Mouse (Mus musculus) embryonic facial prominence, embryonic 14.5 days (tissue): Measurements from ENCODE around the gene Prss30. TPM values are rescaled to one million over a fixed set of nuclear protein-coding genes. Genes with fewer than 3 reads are reported as not detected.

Source experiments
- ATAC-seq: fragments of 200-750 bp; cut with Nextera tagmentation; 2 replicates; pipeline ENCODE4 v1.8.0; 2017; ENCODE audit warnings: low read depth, moderate number of reproducible peaks, moderate TSS enrichment
- DNase-seq: peaks from one replicate; pipeline ENCODE4 v3.0.0-alpha.2; 2015; ENCODE audit warnings: low spot score
- H3K27ac ChIP-seq: fragments of 300-500 bp; sonication (generic); replicated peaks from 2 replicates; pipeline ENCODE4 v1.5.1; 2014; ENCODE audit warnings: low read depth, mild to moderate bottlenecking, low read length, moderate library complexity
- H3K27me3 ChIP-seq: fragments of 300-500 bp; sonication (generic); replicated peaks from 2 replicates; pipeline ENCODE4 v1.6.1; 2014; ENCODE audit warnings: low read length; ENCODE audit not compliant: control insufficient read depth, insufficient read depth
- H3K36me3 ChIP-seq: fragments of 300-500 bp; sonication (generic); 2 replicates; pipeline ENCODE4 v1.6.1; 2014; ENCODE audit warnings: low read length, mixed read lengths; ENCODE audit not compliant: control insufficient read depth, insufficient read depth
- H3K4me1 ChIP-seq: fragments of 300-500 bp; sonication (generic); 2 replicates; pipeline ENCODE4 v1.6.1; 2014; ENCODE audit warnings: antibody characterized with exemption, low read length; ENCODE audit not compliant: control insufficient read depth, insufficient read depth
- H3K4me2 ChIP-seq: fragments of 300-500 bp; sonication (generic); 2 replicates; pipeline ENCODE4 v1.6.1; 2014; ENCODE audit warnings: low read depth, mild to moderate bottlenecking, low read length, moderate library complexity, mixed read lengths
- H3K4me3 ChIP-seq: fragments of 300-500 bp; sonication (generic); 2 replicates; pipeline ENCODE4 v1.5.1; 2014; ENCODE audit warnings: low read depth, mild to moderate bottlenecking, low read length
- H3K9ac ChIP-seq: fragments of 300-500 bp; sonication (generic); 2 replicates; pipeline ENCODE4 v1.6.1; 2014; ENCODE audit warnings: low read depth, mild to moderate bottlenecking, low read length, moderate library complexity, mixed read lengths
- H3K9me3 ChIP-seq: fragments of 300-500 bp; sonication (generic); 2 replicates; pipeline ENCODE4 v1.6.1; 2016; ENCODE audit warnings: low read length; ENCODE audit not compliant: control insufficient read depth
- WGBS: fragments of 180-500 bp; shearing (Covaris S2); extraction: QIAGEN DNeasy Blood & Tissue Kit; methylation state at CpG from one replicate; pipeline ENCODE4 v1.1.7; 2014; 5-methylcytosine and 5-hydroxymethylcytosine counted together
- polyA plus RNA-seq: library from polyadenylated mRNA; unstranded; fragments of >200 nt; fragmentation: Nextera tagmentation; extraction: Ambion mirVana; gene quantifications from 2 replicates; pipeline ENCODE4 v1.2.1, GENCODE M21; 2014

The Prss30 gene
- polyA plus RNA-seq, 1 experiment from 2014 or later, result not detected

DNA sequence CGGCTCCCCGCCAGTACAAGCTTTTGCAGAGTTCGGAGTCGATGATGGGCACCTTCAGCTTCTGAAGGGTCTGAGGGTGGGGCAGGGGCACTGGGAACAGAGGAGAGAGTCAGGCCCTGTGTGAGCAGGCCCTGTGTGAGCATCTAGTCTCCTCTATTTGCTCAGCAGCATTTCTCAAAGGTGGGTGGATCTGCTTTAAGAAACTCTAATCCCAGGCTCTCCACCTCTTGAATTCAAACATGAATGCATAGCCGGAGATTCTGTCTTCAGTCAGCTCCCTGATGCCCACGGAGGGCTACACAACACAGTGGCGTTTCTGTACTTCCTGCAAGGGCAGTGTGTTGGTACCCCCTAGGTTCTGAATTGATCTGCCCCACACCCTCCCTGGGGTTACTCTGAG is 14.3 kb upstream of the Prss30 start:
- no peaks in the 10 kb centered on the region for H3K4me1 ChIP-seq
- H3K36me3 ChIP-seq, result no peaks in the 10 kb centered on the region
- ATAC-seq, result no peak
- H3K9ac ChIP-seq, result no peak overlapping the region
- no peak overlapping the region for H3K27ac ChIP-seq
- 72% methylated on average over 7 of the region's 7 CpGs for WGBS
- H3K27me3 ChIP-seq, result no peaks in the 10 kb centered on the region
- H3K9me3 ChIP-seq, result no peaks in the 10 kb centered on the region
- H3K4me3 ChIP-seq, result no peak overlapping the region
- no peak overlapping the region for H3K4me2 ChIP-seq
- no peak for DNase-seq

DNA sequence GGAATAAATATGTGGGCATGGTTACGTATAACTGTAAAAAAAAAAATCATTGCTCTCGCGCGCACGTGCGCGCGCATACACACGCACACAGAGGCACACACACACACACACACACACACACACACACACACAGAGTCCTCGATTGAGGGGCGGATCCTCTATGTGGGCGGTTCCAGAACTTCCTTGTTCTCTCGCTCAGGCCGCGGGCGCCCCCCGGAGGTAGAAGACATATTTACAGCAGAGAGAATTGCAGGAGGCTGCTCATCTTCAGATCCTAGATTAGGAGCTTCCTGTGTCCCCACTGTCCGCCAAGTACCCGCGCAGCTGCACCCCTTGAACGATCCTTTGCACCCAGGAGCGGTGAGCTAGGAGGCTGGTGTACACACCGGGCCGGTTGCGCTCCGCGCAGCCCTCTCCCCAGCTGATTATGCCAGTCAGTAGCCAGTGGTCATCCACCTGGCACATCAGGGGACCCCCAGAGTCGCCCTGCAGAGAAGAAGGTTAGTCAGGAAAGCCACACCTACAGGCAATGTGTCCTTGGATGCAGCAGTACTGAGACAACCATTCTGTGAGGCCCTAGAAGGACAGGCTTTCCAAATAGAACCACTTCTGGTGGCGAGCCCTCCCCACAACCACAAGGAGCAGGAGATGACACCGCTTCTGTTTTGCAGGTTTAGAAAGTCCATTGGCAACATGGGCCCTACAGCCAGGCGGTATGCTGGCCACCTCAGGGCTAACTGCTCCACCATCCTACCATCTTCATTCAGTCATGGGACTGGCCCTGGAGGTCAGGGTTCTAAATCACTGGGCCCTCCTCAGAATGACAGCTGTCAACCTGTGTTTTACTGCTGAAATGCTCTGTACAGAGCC is 13.4 kb upstream of the Prss30 start:
- peak; percentile 94 for DNase-seq
- no peaks in the 10 kb centered on the region for H3K27me3 ChIP-seq
- H3K4me2 ChIP-seq, result peak overlapping the region; percentile 59
- H3K27ac ChIP-seq, result no peak overlapping the region
- 12% methylated on average over 23 of the region's 31 CpGs for WGBS
- H3K4me3 ChIP-seq, result peak overlapping the region; percentile 31
- peak; percentile 68 for ATAC-seq
- no peaks in the 10 kb centered on the region for H3K4me1 ChIP-seq
- no peaks in the 10 kb centered on the region for H3K36me3 ChIP-seq
- no peaks in the 10 kb centered on the region for H3K9me3 ChIP-seq
- peak overlapping the region; percentile 47 for H3K9ac ChIP-seq

DNA sequence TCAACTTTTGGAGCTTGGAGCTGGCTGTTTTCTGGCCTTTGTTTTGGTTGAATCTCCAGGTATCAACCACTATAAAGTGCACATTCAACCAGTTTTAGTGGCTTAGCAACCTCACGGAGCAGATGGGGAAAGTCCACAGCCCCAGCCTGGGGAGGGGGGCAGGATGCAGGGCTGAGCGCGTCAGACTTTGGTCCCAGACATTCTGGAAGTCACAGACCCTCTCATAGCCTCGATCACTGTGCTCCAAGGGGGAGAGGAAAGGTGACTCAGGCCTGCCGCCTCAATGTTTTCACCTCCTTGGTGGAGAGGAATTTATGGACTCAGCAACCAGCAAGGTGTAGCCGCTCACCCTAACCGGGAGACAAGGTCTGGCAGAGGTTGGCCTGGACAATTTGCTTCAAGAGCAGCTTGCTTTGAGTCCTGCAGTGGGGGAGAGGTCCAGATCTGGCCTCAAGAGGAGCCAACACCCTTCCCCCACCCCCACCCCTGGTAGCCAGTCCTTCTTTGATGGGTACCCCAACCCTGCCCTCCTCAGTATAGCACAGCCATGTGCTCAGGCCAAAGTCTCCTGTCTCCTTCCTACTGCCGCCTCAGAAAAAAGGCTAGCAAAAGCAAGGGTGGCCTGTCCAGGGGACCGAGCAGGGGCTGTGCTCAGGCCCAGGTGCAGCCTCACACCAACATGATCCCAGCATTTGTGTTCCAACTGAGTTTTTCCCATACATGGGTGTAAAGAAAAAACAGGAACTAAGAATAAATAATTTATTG is 12.6 kb upstream of the Prss30 start:
- H3K27me3 ChIP-seq, result no peaks in the 10 kb centered on the region
- DNase-seq, result no peak
- peak overlapping the region; percentile 59 for H3K4me2 ChIP-seq
- no peaks in the 10 kb centered on the region for H3K36me3 ChIP-seq
- peak overlapping the region; percentile 31 for H3K4me3 ChIP-seq
- ATAC-seq, result peak; percentile 12; the same call in 1 of the 2 replicates
- H3K4me1 ChIP-seq, result no peaks in the 10 kb centered on the region
- no peak overlapping the region; the same call in 1 of the 2 replicates for H3K9ac ChIP-seq
- whole genome bisulfite sequencing, result 72% methylated on average over 9 of the region's 9 CpGs
- no peaks in the 10 kb centered on the region for H3K9me3 ChIP-seq
- H3K27ac ChIP-seq, result no peak overlapping the region

DNA sequence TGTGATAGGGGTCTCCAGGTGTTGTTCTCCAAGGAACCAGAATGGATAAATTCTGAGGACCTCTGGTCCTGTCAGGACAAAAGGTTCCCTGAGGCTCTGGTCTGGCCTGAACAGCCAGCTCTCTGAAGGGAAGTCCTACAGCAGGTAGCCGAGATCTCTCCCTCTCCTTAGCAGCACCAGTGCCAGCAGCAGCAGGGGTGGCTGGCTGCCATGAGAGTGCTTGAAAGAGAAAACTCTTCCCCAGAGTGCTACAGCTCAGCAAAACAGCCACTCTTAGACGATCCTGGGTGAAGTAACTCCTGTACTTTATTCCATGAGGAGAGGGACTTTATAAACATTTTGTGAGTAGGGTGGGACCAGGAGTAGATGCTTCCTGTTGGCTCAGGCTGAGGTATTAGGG is 9.4 kb upstream of the Prss30 start:
- no peak overlapping the region for H3K4me3 ChIP-seq
- no peak overlapping the region for H3K27ac ChIP-seq
- DNase-seq, result no peak
- no peak for ATAC-seq
- no peaks in the 10 kb centered on the region for H3K27me3 ChIP-seq
- no peak overlapping the region for H3K9ac ChIP-seq
- 41% methylated on average over 2 of the region's 2 CpGs for WGBS
- no peaks in the 10 kb centered on the region for H3K36me3 ChIP-seq
- no peaks in the 10 kb centered on the region for H3K9me3 ChIP-seq
- no peaks in the 10 kb centered on the region for H3K4me1 ChIP-seq
- H3K4me2 ChIP-seq, result no peak overlapping the region

DNA sequence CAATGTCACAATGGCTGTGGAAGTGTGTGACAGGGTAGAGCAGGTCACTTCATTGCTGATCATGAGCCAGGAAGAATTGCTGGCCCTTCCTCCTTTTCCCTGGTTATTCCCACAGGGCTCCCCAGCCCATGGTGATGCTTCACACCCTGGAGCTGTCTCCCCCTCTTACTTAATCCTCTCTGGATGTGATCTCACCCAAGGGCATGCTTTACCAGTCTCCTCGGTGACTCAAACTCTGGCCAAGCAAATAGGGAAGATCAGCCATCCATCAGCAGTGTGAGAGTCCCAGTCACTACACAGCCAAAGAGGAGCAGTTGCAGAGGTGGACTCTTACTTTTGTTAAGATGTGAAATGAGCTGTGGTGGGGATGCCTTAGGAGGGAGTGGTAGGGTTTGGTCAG is 4.6 kb upstream of the Prss30 start:
- DNase-seq (no peak), ATAC-seq (no peak)
- Histone ChIP-seq H3K4me3 (no peak overlapping the region), H3K27ac (no peak overlapping the region), H3K9ac (no peak overlapping the region), H3K4me1 (no peaks in the 10 kb centered on the region), H3K27me3 (no peaks in the 10 kb centered on the region), H3K36me3 (no peaks in the 10 kb centered on the region), H3K9me3 (no peaks in the 10 kb centered on the region), H3K4me2 (no peak overlapping the region)
- WGBS, result 78% methylated on average over 1 of the region's 1 CpGs

DNA sequence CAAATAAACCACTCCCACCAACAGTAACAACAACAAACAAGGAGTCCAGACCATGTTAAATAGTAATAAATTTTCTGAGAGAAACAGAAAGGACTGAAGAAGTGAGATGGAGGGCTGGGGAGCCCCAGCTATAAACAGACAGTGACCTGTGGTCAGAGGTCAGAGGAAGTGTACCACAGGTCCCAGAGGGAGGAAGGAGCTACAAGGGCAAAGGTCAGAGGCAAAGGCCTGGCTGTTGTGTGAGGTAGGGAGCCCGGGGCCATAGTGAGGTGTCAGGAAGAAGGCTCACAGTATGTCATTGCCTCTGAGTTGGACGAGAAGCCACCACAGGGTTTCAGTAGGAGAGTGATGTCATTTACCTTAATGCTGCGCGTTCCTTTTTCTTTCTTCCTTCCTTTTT is 2.5 kb upstream of the Prss30 start:
- no peak for DNase-seq
- 47% methylated on average over 4 of the region's 4 CpGs for WGBS
- H3K4me3 ChIP-seq, result no peak overlapping the region

DNA sequence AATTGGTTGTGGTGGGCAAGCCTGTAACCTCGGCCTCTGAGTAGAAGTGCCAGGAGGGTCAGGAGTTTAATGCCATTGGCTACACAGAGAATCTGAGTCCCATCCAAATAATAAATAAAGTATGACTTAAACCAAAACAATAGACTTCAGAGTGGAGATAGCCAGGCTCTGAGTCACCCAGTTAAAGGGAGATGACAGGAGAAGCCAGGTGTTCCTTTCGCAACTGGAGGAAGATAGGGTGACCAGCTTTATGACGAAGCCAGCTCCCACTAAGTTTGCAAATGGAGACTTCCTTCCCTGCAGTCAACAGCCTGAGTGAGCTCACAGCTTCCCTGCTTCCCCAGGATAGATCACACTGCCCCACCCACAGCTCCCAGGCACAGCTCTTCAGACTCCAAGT is 895 bp downstream of the Prss30 start:
- H3K4me1 ChIP-seq, result no peaks in the 10 kb centered on the region
- WGBS, result 59% methylated on average over 3 of the region's 3 CpGs
- H3K27ac ChIP-seq, result no peak overlapping the region
- H3K36me3 ChIP-seq, result no peaks in the 10 kb centered on the region
- no peak overlapping the region for H3K4me3 ChIP-seq
- H3K9ac ChIP-seq, result no peak overlapping the region
- H3K9me3 ChIP-seq, result no peaks in the 10 kb centered on the region
- no peak overlapping the region for H3K4me2 ChIP-seq
- no peak for DNase-seq
- no peaks in the 10 kb centered on the region for H3K27me3 ChIP-seq
- ATAC-seq, result no peak

More for the DNA sequence above, 2.5 kb upstream of the Prss30 start:
- ATAC-seq, result no peak
- Histone ChIP-seq H3K4me1 (no peaks in the 10 kb centered on the region), H3K9me3 (no peaks in the 10 kb centered on the region), H3K36me3 (no peaks in the 10 kb centered on the region), H3K27me3 (no peaks in the 10 kb centered on the region), H3K4me2 (no peak overlapping the region), H3K9ac (no peak overlapping the region), H3K27ac (no peak overlapping the region)

DNA sequence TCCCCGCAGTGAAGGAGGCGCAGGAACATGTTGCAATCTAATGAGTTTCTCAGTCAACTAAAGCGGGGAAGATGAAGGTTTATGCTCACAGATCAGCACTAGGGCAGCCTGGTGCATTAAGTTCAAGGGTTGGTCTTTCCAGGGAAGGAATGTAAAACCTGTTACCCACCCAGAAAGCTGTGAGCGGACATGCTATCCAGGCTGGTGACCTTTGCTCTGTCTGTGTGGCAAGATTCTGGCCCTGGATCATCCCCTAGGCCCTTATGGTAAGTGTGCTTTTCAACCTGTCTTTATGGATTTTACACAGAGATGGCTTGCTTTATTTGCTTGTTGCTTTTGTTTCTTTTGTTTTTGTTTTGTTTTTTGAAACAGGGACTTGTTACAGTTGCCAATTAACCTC is 3.7 kb downstream of the Prss30 start:
- Histone ChIP-seq H3K4me3 (no peak overlapping the region), H3K9ac (no peak overlapping the region), H3K4me2 (no peak overlapping the region), H3K36me3 (no peaks in the 10 kb centered on the region), H3K4me1 (no peaks in the 10 kb centered on the region), H3K27me3 (no peaks in the 10 kb centered on the region), H3K27ac (no peak overlapping the region), H3K9me3 (no peaks in the 10 kb centered on the region)
- 74% methylated on average over 4 of the region's 4 CpGs for WGBS
- no peak for DNase-seq
- no peak for ATAC-seq
